Mouse (Mus musculus) kidney, adult 2 months (tissue): ENCODE data around the gene Pik3r5.

ENCODE experiments used
- CTCF ChIP-seq: fragments of 200-500 bp; conservative IDR thresholded peaks from 2 replicates; pipeline ENCODE4 v1.5.1; 2011; ENCODE audit warnings: low read depth, mild to moderate bottlenecking, control low read depth, low read length, moderate library complexity, mixed read lengths; ENCODE audit not compliant: insufficient read depth, insufficient read length
- POLR2A ChIP-seq: fragments of 200-500 bp; IDR thresholded peaks from one replicate; pipeline ENCODE4 v1.6.1; 2011; ENCODE audit warnings: low read depth, low read length, control low read depth

- TF ChIP-seq POLR2A (no peak), CTCF (no peak)
Observed at GRCm38 (mm10) chr11:68400727-68401219, 31.1 kb upstream of the Pik3r5 start, which contains the start of gene Ntn1.
